Mouse (Mus musculus): ENCODE results near the gene Epc2. TPM values are rescaled to one million over a fixed set of nuclear protein-coding genes. Genes with fewer than 3 reads are reported as not detected.

Epc2 gene
- 12.0 and 14.1 TPM in 2 replicates for polyA plus RNA-seq (2016; fragmentation: Nextera tagmentation; extraction: Ambion mirVana)

- ATAC-seq (ENCODE audit: low FRiP score), result peak; percentile 87
- Histone ChIP-seq H3K27me3 (no peaks in the 10 kb centered on the region), H3K36me3 (no peaks in the 10 kb centered on the region), H3K9ac (peak within 1 kb of the TSS; percentile 99), H3K27ac (peak within 1 kb of the TSS; percentile 100), H3K4me1 (peaks cover 14% of the 10 kb centered on the region), H3K4me2 (replicated peaks) (peak within 1 kb of the TSS; percentile 82), H3K9me3 (replicated peaks) (no peaks in the 10 kb centered on the region), H3K4me3 (peak within 1 kb of the TSS; percentile 78)
- under 1% methylated on average over 66 of the region's 88 CpGs for WGBS
Measured at GRCm38 (mm10) chr2:49450931-49451636, at the start of gene Epc2. Gene Epc2, plus strand, starts transcription at chr2:49451486.

- WGBS, result 32% methylated on average over 2 of the region's 2 CpGs
- peak; percentile 67; the same call in 1 of the 2 replicates for ATAC-seq (ENCODE audit: low FRiP score)
Measured at GRCm38 (mm10) chr2:49405954-49406353, 45.3 kb upstream of the Epc2 start.

GRCm38 (mm10) chr2:49411685-49412084, 39.6 kb upstream of the Epc2 start:
- Histone ChIP-seq H3K9ac (no peak overlapping the region), H3K4me1 (no peaks in the 10 kb centered on the region), H3K36me3 (no peaks in the 10 kb centered on the region), H3K4me3 (no peak overlapping the region), H3K9me3 (replicated peaks) (no peaks in the 10 kb centered on the region), H3K27me3 (no peaks in the 10 kb centered on the region), H3K27ac (no peak overlapping the region), H3K4me2 (replicated peaks) (no peak overlapping the region)
- 90% methylated on average over 5 of the region's 5 CpGs for WGBS
- ATAC-seq (ENCODE audit: low FRiP score), result no peak

More at GRCm38 (mm10) chr2:49405954-49406353, 45.3 kb upstream of the Epc2 start:
- no peak overlapping the region for H3K4me2 ChIP-seq (replicated peaks)
- H3K27ac ChIP-seq, result no peak overlapping the region
- no peaks in the 10 kb centered on the region for H3K27me3 ChIP-seq
- H3K4me3 ChIP-seq, result no peak overlapping the region
- no peaks in the 10 kb centered on the region for H3K36me3 ChIP-seq
- no peak overlapping the region for H3K9ac ChIP-seq
- no peaks in the 10 kb centered on the region for H3K9me3 ChIP-seq (replicated peaks)
- H3K4me1 ChIP-seq, result no peaks in the 10 kb centered on the region

- no peaks in the 10 kb centered on the region for H3K27me3 ChIP-seq
- H3K27ac ChIP-seq, result no peak overlapping the region
- H3K4me1 ChIP-seq, result no peaks in the 10 kb centered on the region
- ATAC-seq (ENCODE audit: low FRiP score), result peak; percentile 60
- H3K4me2 ChIP-seq (replicated peaks), result no peak overlapping the region
- 55% methylated on average over 6 of the region's 6 CpGs for WGBS
- H3K9me3 ChIP-seq (replicated peaks), result no peaks in the 10 kb centered on the region
- no peak overlapping the region for H3K9ac ChIP-seq
- H3K36me3 ChIP-seq, result no peaks in the 10 kb centered on the region
- no peak overlapping the region for H3K4me3 ChIP-seq
Measured at GRCm38 (mm10) chr2:49412576-49412975, 38.7 kb upstream of the Epc2 start.

GRCm38 (mm10) chr2:49415868-49416267, 35.4 kb upstream of the Epc2 start:
- H3K4me2 ChIP-seq (replicated peaks), result no peak overlapping the region
- no peak overlapping the region for H3K4me3 ChIP-seq
- H3K9me3 ChIP-seq (replicated peaks), result no peaks in the 10 kb centered on the region
- no peak overlapping the region for H3K9ac ChIP-seq
- H3K27ac ChIP-seq, result no peak overlapping the region
- H3K36me3 ChIP-seq, result no peaks in the 10 kb centered on the region
- no peaks in the 10 kb centered on the region for H3K27me3 ChIP-seq
- ATAC-seq (ENCODE audit: low FRiP score), result no peak
- 82% methylated on average over 3 of the region's 3 CpGs for WGBS
- no peaks in the 10 kb centered on the region for H3K4me1 ChIP-seq

GRCm38 (mm10) chr2:49417018-49417604, 34.2 kb upstream of the Epc2 start:
- Histone ChIP-seq H3K4me2 (replicated peaks) (no peak overlapping the region), H3K36me3 (no peaks in the 10 kb centered on the region), H3K4me3 (no peak overlapping the region), H3K9me3 (replicated peaks) (no peaks in the 10 kb centered on the region), H3K4me1 (no peaks in the 10 kb centered on the region), H3K27me3 (no peaks in the 10 kb centered on the region), H3K9ac (no peak overlapping the region), H3K27ac (no peak overlapping the region)
- 84% methylated on average over 10 of the region's 10 CpGs for WGBS
- no peak for ATAC-seq (ENCODE audit: low FRiP score)

- no peak overlapping the region for H3K4me3 ChIP-seq
- no peaks in the 10 kb centered on the region for H3K9me3 ChIP-seq (replicated peaks)
- H3K27me3 ChIP-seq, result no peaks in the 10 kb centered on the region
- WGBS, result 92% methylated on average over 3 of the region's 3 CpGs
- no peaks in the 10 kb centered on the region for H3K36me3 ChIP-seq
- H3K27ac ChIP-seq, result no peak overlapping the region
- H3K9ac ChIP-seq, result no peak overlapping the region
- H3K4me2 ChIP-seq (replicated peaks), result no peak overlapping the region
- H3K4me1 ChIP-seq, result no peaks in the 10 kb centered on the region
- ATAC-seq (ENCODE audit: low FRiP score), result no peak
Measured at GRCm38 (mm10) chr2:49420396-49420795, 30.9 kb upstream of the Epc2 start.

- ATAC-seq (ENCODE audit: low FRiP score), result no peak
Measured at GRCm38 (mm10) chr2:49423857-49424256, 27.4 kb upstream of the Epc2 start.

GRCm38 (mm10) chr2:49424788-49425187, 26.5 kb upstream of the Epc2 start:
- ATAC-seq (ENCODE audit: low FRiP score), result no peak
- H3K9ac ChIP-seq, result no peak overlapping the region
- no peaks in the 10 kb centered on the region for H3K4me1 ChIP-seq
- 90% methylated on average over 4 of the region's 4 CpGs for WGBS
- no peak overlapping the region for H3K4me2 ChIP-seq (replicated peaks)
- no peaks in the 10 kb centered on the region for H3K36me3 ChIP-seq
- no peaks in the 10 kb centered on the region for H3K9me3 ChIP-seq (replicated peaks)
- H3K4me3 ChIP-seq, result no peak overlapping the region
- no peaks in the 10 kb centered on the region for H3K27me3 ChIP-seq
- H3K27ac ChIP-seq, result no peak overlapping the region

More at GRCm38 (mm10) chr2:49423857-49424256, 27.4 kb upstream of the Epc2 start:
- WGBS, result 69% methylated on average over 2 of the region's 2 CpGs
- Histone ChIP-seq H3K4me1 (no peaks in the 10 kb centered on the region), H3K4me2 (replicated peaks) (no peak overlapping the region), H3K36me3 (no peaks in the 10 kb centered on the region), H3K9ac (no peak overlapping the region), H3K4me3 (no peak overlapping the region), H3K27ac (no peak overlapping the region), H3K9me3 (replicated peaks) (no peaks in the 10 kb centered on the region), H3K27me3 (no peaks in the 10 kb centered on the region)

GRCm38 (mm10) chr2:49426175-49426574, 25.1 kb upstream of the Epc2 start:
- Histone ChIP-seq H3K4me1 (no peaks in the 10 kb centered on the region), H3K9ac (no peak overlapping the region), H3K27ac (no peak overlapping the region), H3K9me3 (replicated peaks) (no peaks in the 10 kb centered on the region), H3K4me2 (replicated peaks) (no peak overlapping the region), H3K27me3 (no peaks in the 10 kb centered on the region), H3K36me3 (no peaks in the 10 kb centered on the region), H3K4me3 (no peak overlapping the region)
- no peak for ATAC-seq (ENCODE audit: low FRiP score)
- WGBS, result 72% methylated on average over 10 of the region's 10 CpGs

GRCm38 (mm10) chr2:49431015-49431414, 20.3 kb upstream of the Epc2 start:
- ATAC-seq (ENCODE audit: low FRiP score), result no peak
- Histone ChIP-seq H3K4me2 (replicated peaks) (no peak overlapping the region), H3K4me3 (no peak overlapping the region), H3K4me1 (no peaks in the 10 kb centered on the region), H3K9ac (no peak overlapping the region), H3K36me3 (no peaks in the 10 kb centered on the region), H3K27ac (no peak overlapping the region), H3K27me3 (no peaks in the 10 kb centered on the region), H3K9me3 (replicated peaks) (no peaks in the 10 kb centered on the region)
- WGBS, result 94% methylated on average over 1 of the region's 1 CpGs

GRCm38 (mm10) chr2:49433211-49433610, 18.1 kb upstream of the Epc2 start:
- Histone ChIP-seq H3K9ac (no peak overlapping the region), H3K9me3 (replicated peaks) (no peaks in the 10 kb centered on the region), H3K4me2 (replicated peaks) (no peak overlapping the region), H3K27me3 (no peaks in the 10 kb centered on the region), H3K4me1 (no peaks in the 10 kb centered on the region), H3K36me3 (no peaks in the 10 kb centered on the region), H3K27ac (no peak overlapping the region), H3K4me3 (no peak overlapping the region)
- 81% methylated on average over 9 of the region's 9 CpGs for WGBS
- no peak for ATAC-seq (ENCODE audit: low FRiP score)

- no peak for ATAC-seq (ENCODE audit: low FRiP score)
- H3K4me2 ChIP-seq (replicated peaks), result no peak overlapping the region
Measured at GRCm38 (mm10) chr2:49446238-49446637, 5.0 kb upstream of the Epc2 start.

More at GRCm38 (mm10) chr2:49446238-49446637, 5.0 kb upstream of the Epc2 start:
- Histone ChIP-seq H3K9me3 (replicated peaks) (no peaks in the 10 kb centered on the region), H3K27ac (no peak overlapping the region), H3K4me1 (peaks cover 3% of the 10 kb centered on the region; the same call in 1 of the 2 replicates), H3K4me3 (no peak overlapping the region), H3K36me3 (no peaks in the 10 kb centered on the region), H3K27me3 (no peaks in the 10 kb centered on the region), H3K9ac (no peak overlapping the region)
- WGBS, result 73% methylated on average over 2 of the region's 2 CpGs

All from hindbrain, embryonic 12.5 days (tissue).